Mouse (Mus musculus): ENCODE data around the gene Rab40c.
"Not testable (repeated sequence)": the region's sequence is repeated elsewhere in the genome, so short reads cannot be mapped to it uniquely, and the experiment has no call there.

Gene Rab40c

DNA sequence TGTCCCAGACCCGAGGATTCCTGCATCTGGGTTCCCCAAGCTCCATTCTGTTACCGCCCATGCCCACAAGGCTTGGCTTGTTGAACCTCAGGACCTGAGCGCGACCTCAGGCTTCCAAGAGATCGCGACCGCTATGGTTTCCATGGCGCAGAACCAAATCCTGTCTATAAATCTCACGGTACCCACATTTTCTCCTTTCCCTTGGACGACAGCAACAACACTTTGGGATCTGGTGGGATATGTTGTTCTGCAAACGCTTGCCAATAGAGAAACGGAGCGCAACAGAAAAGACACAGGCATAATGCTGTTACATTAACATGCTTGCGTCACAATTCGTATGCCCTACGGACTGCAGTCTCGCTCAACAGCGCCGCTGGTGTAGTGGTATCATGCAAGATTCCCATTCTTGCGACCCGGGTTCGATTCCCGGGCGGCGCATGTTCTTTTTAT lies 44.8 kb downstream of the Rab40c start, which contains the start of gene Mettl26:
TSS of gene Mettl26 (plus strand) at position 354 of the 450 bp plus-strand sequence.
- DNase-seq (ENCODE audit: low read depth) = peak; percentile 88

DNA sequence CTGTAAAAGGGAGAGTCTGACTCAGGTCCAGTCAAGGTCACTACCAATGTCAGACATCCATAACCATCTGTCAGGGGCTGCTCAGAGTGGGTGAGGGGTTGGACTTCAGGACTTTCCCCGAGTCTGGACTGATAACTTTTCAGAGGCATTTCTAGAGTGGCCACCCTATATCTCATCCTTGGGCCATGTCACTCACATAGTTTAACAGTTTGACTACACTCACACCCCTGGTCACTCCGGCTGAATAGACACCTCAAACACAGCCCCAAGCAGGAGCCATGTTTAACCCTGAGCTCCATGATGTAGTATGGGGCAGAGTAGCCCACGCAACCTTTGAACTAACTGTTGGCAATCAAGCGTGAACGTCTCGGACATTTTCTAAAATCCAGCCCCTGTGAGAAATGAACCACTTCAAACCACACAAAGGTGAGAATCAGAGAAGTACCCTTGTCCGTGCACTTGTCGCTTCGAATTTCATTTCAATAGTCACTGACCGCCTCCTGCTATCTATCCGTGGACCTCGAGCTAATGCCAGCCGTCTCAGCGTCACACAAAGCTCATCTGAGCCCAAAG lies 45.3 kb downstream of the Rab40c start:
- DNase-seq (ENCODE audit: low read depth) = no peak

DNA sequence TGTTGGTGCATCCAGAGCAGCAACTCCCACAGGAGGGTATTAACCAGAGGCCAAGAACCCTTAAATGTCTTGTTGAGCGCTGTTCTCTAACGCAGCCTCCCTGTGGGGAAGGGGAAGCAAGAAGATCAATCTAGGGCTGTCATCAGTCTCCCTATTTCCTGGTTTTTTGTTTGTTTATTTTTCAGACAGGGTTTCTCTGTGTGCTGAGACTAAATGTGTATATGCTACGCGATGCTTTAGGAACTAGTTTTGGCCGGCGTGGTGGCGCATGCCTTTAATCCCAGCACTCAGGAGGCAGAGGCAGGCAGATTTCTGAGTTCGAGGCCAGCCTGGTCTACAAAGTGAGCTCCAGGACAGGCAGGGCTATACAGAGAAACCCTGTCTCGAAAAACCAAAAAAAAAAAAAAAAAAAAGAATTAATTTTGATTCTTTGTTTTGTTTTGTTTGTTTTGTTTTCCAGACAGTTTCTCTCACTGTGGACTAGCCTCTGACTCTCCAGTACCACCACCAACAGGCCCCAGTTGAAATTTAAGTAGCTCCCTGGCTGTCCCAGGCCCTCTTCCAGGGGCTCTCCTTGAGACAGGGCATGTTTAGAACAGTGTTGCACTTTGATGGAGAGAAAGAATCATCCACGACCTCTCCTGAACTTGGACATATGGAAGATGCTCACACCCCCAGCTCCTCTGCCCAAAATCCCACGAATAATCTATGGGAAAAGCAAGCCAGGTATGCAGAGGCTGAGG lies 46.0 kb downstream of the Rab40c start:
- DNase-seq (ENCODE audit: low read depth) = no peak

GRCm38 (mm10) chr17:25872676-25873075 lies 46.9 kb downstream of the Rab40c start:
- no peak for DNase-seq (ENCODE audit: low read depth)

GRCm38 (mm10) chr17:25871566-25871965 lies 48.0 kb downstream of the Rab40c start:
- DNase-seq (ENCODE audit: low read depth) = not testable (repeated sequence)

- DNase-seq (ENCODE audit: low read depth) = no peak
Measured at GRCm38 (mm10) chr17:25869954-25870353, 49.6 kb downstream of the Rab40c start.

- no peak for DNase-seq (ENCODE audit: low read depth)
Measured at GRCm38 (mm10) chr17:25869498-25869897, 50.0 kb downstream of the Rab40c start.

GRCm38 (mm10) chr17:25868601-25869191 lies 50.8 kb downstream of the Rab40c start, which contains the start of gene Mcrip2:
Mcrip2 (minus strand) TSS chr17:25868764.
- no peak for DNase-seq (ENCODE audit: low read depth)

- no peak for DNase-seq (ENCODE audit: low read depth)
Measured at GRCm38 (mm10) chr17:25867836-25868600, 51.5 kb downstream of the Rab40c start.

- DNase-seq (ENCODE audit: low read depth) = no peak
Measured at GRCm38 (mm10) chr17:25867509-25867835, 52.1 kb downstream of the Rab40c start.

GRCm38 (mm10) chr17:25866172-25866571 lies 53.4 kb downstream of the Rab40c start:
- no peak for DNase-seq (ENCODE audit: low read depth)

DNA sequence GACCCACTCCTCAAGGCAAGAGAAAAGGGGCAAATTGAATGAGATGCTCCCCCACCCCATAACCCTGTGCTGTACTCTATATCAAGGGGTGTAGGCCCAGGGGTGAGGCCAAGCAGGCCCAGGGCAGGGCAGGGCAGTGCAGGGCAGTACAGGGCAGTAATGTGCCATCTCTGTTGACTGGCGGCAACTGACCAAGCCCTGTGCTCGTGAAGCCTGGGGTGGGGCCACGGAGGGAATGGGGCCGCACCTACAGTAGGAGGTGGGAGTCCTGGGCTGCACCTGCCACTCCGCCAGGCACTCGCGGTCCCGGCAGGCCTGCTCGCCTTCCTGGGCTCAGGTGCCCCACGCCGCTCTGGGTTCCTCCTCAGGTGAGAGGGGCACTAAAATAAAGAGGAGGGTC lies 54.2 kb downstream of the Rab40c start:
- no peak for DNase-seq (ENCODE audit: low read depth)

DNA sequence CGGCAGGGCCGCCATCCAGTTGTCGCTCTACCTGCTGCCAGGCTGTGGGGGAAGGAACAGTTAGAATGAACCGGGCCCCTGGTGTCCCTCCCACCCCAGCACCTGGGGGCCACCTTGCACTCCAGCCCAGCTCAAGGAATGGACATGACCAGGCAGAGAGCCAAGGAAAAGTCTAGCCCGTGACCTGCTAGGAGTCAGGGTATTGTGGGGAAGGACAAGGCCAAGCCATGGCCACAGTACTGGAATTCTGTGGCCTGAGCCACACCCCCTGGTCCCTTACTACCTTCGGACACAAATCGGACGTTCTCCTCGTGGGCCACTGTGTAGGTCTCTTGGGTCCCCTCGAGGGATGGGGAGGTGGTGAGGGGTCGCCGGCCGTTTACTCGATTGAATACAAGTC lies 55.2 kb downstream of the Rab40c start:
- no peak for DNase-seq (ENCODE audit: low read depth)

- no peak for DNase-seq (ENCODE audit: low read depth)
Measured at GRCm38 (mm10) chr17:25863681-25864080, 55.8 kb downstream of the Rab40c start.

DNA sequence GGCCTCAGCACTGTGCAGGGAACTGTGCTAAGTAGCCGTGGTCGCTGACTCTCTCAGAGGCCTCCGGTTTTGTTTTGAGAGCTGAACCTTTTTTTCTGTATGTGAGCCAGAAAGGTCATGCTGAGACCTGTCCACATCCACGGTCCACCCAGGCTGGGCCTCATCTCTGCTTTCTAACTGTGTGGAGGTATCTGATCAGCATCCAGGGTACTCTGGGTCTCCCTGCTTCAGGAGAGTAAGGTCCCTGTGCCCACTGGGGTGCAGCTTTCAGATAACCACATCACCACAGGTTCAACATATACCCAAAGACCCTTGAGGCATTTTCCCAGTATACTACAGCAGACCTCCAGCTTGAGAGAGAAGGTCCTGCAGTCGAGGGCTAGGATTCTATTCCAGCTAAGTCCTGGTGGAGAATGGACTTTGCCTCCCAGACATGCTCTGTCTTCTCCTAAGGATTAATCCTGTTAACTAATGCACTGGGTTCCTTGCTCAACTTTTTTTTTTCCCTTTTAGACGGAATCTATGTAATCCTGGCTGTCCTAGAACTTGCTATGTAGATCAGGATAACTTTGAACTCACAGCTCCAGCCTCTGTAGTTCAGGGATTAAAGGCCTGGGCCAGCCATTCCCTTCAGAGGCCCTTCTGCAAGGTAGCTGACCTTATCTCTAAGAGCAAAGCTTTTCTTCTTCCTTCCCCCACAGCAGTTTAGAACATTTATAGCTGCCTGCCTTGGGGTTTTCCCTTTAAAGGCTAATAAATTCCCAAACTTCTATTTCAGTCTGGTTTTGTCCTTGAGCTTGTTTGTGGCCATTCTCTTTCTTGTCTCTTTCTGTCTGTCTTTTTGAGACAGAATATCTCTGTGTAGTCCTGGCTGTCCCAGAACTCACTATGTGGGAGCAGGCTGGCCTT lies 57.6 kb downstream of the Rab40c start:
- DNase-seq (ENCODE audit: low read depth) = no peak

DNA sequence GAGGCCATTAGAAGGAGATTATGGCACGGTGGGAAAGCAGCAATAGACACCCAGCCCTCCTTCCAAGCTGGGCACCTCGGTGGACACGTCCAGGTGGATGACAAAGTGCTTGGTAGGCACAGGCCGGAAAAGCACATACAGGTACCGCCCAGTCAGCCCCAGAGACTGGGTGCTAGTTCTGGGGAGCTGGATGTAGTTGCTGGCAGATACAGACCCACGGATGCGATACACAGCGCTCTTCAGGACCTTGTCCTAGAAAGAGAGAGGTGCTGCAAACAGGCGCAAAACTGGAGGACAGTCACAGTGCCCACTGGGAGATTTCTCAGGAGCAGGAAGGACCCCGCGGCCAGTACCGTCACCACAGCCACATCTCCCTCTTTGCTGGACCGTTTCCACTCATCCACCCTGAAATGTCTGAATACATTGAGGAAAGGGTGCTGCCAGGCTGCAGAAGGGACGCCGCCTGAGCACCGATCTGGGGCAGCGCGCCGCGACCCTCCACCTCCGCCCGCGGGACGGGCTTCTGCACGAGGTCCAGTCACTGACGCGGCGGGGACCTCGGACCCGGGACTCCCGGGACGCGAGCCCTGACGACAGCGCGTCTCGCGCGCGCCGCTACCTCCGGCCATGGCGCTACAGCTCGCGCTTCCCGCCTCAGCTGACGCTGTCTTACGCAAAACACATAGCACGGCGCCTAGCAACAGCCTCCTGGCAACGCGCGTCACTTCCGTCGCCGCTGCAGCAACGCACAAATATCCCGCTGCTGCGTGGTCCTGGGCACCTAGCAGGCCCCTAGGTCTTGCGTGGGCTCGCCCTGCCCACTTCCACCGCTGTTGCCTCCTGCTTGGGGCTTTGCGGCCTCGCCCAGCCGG lies 58.5 kb downstream of the Rab40c start, which contains the start of gene Wdr90:
TSS of gene Wdr90 (minus strand) at position 670 of the 872 bp plus-strand sequence.
- peak; percentile 86 for DNase-seq (ENCODE audit: low read depth)

GRCm38 (mm10) chr17:25860229-25860628 lies 59.3 kb downstream of the Rab40c start:
- no peak for DNase-seq (ENCODE audit: low read depth)

GRCm38 (mm10) chr17:25844396-25844901 lies 75.1 kb downstream of the Rab40c start, which contains the start of gene Rhot2:
Rhot2 (minus strand) TSS chr17:25844851.
- DNase-seq (ENCODE audit: low read depth) = peak; percentile 94

GRCm38 (mm10) chr17:25843636-25844395 lies 75.7 kb downstream of the Rab40c start:
- DNase-seq (ENCODE audit: low read depth) = no peak

Data from c-Kit-positive CD71-positive TER-119-negative erythroid progenitor cells, embryonic 14.5 days (primary cell).